Mouse (Mus musculus): Measurements from ENCODE around the gene Gab2.

Gab2 gene

DNA sequence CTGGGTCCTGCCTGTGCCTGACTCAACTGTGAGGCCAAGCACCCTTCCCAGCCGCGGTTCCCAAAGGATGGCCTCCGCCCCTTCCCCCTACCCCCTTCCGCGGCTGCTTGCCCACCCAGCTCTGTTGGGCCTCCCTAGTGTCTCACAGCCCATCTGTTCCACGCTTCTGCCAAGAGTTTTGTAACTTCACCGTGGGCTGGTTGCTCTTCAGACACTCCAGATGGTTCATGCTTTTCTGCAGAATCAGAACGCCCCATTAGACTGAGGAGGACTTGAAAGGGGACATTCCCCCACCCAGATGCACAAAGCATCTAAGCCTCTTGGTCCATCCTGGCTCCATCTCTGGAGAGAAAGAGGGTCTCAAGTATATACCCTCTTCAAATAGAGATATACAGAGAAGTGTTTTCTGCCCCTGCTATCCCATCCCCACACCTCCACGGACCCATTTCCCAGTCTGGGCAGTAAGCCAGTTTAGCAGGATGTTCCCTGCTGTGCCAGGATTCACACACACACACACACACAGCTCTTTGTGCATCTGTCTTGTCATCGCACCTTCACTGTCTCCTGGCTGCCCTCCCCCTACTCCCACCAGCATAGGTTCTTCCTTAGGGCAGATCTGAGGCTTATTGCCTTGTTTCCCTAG is 264.0 kb downstream of the Gab2 start:
- DNase-seq (ENCODE audit: low spot score in 2 of 2), result peak in 1 of 2 experiments; percentile 30

DNA sequence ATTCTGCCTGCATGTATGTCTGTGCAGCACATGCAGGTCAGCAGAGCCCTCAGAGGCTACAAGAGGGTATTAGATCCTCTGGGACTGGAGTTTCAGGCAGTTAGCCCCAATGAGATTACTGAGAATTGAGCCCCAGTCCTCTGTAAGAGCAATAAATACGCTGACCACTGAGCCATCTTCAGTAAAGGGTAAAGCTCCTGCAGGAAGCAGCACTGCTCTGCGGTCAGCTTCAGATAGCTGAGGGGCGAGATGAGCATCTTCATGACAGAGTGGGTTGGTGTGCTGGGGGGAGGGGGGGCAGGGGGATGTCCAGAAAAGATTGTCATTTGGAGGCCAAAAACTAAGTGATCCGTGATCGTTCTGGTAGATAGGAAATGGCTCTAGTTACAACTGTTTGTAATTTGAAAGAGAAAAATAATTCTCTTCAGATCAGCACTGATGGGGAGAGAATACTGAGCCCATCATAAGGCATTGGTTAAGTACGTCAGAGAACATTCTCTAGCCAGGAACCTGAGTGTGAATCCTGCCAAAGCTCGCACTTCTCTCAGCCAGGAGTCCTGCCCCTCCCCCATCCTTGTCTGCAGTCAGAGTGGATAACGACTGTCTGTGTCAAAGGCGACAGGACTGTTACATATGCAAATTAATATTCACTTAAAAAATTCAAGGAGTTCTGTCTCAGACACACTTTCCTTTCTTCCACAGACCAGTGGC is 264.9 kb downstream of the Gab2 start:
- no peak for DNase-seq (ENCODE audit: low spot score in 2 of 2)

DNA sequence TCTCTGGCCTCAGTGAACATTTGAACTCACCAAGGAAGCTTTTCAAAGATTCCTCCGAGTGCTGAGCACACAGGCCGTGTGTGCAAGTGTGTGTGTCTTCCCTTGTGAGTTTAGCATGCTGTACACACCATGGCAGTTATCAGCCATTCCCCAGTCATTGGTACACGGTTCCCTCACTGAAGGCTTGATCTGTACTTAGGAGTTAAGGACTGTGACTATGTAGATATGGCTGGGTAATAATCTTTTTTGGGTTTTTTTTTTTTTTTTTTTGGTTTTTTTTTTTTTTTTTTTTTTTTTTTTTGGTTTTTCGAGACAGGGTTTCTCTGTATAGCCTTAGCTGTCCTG is 265.4 kb downstream of the Gab2 start:
- DNase-seq (ENCODE audit: low spot score in 2 of 2), result no peak

DNA sequence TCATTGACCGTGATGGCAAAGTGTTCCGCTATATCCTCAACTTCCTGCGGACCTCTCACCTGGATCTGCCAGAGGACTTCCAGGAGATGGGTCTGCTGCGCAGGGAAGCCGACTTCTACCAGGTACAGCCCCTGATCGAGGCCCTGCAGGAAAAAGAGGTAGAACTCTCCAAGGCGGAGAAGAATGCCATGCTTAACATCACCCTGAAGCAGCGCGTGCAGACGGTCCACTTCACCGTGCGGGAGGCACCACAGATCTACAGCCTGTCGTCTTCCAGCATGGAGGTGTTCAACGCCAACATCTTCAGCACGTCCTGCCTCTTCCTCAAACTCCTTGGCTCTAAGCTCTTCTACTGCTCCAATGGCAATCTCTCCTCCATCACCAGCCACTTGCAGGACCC is 266.1 kb downstream of the Gab2 start:
- no peak for DNase-seq (ENCODE audit: low spot score in 2 of 2)

DNA sequence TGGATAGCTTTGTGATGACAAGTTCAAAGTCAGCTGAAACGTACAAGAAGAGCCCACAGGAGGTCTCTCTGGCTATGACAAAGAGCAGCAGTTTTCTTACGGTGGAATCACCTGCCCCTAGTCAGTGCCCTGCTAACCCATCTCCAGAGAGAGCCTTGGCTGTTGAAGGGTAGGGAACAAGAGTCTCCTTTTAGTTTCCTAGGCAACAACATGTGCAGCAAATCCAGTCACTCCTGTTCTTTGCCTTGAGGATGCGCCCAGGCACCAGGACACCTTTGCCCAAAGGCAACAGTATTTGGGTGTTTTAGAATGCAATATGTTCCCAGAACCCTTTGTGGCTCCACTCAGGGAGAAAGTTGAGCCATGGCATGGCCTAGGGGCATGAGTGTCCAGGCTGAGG is 266.9 kb downstream of the Gab2 start:
- DNase-seq (ENCODE audit: low spot score in 2 of 2), result no peak

DNA sequence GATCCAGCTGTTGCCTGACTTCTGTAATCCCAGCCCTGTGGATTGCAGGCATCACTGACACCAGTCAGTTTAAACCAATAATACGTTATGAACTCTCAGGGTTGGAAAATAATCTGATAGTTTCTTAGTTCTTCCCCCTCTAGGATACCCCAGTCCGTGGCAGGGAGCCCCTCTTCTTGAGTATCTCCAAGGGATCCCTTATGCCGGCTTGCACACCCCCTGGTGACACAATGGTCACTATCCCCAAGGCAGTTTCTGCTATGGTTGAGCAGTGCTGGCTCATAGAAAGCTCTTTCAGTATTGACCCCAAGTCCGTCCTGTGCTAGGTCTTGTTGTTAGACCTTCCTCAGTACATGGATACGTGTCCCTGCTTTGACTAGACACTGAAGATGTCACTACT is 267.4 kb downstream of the Gab2 start:
- no peak for DNase-seq (ENCODE audit: low spot score in 2 of 2)

DNA sequence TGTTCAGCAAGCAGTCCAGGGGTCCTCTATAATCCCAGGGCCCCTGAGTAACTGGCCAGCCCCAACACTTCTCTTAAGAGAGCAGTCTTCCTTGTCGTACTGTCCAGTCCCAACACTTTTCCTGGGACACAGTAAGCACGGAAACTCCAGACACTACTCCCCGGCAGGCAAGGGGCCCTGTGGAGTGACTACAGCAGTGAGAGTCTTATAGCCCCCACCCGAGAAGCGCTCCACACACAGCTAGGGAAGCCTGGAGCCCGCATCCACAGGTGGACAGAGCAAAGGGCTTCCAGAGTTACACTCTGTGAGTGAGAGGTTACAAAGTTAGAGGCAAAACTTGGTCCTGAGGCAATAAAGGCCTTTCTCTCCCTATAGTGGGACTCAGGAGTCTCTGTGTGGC is 268.1 kb downstream of the Gab2 start:
- no peak for DNase-seq (ENCODE audit: low spot score in 2 of 2)

DNA sequence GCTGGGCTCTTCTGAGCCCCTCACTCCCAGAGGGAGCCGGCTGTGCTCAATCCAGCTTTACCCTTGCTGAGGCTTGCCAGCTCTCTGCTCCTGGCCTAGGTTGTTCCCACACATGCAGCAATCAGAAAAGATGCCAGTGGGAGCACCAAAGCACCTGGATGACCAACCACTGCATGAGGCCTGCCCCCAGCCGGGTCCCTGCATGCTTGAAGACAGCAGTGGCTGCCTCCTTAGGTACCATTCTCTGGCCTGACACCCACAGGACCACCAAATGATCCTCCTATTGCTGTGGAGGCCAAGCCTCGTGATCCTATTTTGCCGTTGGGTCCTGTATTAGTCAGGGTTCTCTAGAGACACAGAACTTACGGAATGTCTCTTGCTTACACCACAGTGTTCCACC is 269.5 kb downstream of the Gab2 start:
- no peak for DNase-seq (ENCODE audit: low spot score in 2 of 2)

DNA sequence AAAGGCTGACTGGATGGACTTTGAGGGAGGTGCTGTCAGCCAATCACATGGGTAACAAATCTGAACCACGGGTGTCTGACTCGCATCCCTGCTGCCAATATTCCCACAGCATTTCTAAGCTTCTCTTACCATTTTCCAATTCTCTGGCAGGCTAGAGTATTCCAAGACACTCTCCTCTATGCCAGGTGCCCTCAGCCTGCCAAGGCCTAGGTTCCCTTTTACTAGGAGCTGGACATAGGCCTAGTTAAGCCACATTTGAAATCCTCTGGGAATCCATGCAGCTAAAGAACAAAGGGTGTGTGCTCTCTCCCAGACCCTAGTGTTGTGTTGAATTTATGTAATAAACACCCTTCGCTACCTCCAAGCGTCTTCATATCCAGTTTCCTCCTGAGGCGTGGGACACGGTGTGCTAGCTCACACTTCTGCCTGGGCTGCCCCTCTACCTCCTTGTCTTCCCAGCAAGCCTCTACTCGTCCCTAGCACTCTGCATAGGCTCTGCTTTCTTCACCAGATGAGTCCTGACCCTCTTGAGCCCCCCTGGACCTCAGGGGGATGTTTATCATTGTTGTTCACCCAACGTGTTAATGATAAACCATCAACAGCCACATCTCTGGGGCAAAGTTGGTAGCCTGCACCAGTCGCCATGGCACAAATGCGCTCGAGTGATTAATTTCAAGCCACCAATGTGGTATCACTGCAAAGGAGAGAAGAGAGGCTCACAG is 270.6 kb downstream of the Gab2 start:
- DNase-seq (ENCODE audit: low spot score in 2 of 2), result no peak

DNA sequence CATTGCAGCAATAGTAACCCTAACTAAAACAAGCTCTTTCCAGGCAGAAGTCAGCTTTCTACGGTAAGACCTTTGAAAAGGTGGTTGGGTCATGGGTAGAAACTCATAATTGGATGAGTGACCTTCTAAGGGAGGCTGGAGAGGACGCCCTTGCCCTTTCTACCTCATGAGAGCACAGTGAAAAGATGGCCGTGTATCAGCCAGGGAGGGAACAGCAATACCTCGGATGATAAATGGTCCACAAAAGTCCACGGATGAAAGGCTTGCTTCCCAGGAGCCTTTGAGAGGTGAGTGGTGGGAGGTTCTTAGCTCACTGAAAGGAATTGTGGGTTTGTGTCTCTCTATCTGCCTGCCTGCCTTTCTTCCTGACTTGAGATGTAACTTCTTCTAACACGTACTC is 272.0 kb downstream of the Gab2 start:
- no peak for DNase-seq (ENCODE audit: low spot score in 2 of 2)

DNA sequence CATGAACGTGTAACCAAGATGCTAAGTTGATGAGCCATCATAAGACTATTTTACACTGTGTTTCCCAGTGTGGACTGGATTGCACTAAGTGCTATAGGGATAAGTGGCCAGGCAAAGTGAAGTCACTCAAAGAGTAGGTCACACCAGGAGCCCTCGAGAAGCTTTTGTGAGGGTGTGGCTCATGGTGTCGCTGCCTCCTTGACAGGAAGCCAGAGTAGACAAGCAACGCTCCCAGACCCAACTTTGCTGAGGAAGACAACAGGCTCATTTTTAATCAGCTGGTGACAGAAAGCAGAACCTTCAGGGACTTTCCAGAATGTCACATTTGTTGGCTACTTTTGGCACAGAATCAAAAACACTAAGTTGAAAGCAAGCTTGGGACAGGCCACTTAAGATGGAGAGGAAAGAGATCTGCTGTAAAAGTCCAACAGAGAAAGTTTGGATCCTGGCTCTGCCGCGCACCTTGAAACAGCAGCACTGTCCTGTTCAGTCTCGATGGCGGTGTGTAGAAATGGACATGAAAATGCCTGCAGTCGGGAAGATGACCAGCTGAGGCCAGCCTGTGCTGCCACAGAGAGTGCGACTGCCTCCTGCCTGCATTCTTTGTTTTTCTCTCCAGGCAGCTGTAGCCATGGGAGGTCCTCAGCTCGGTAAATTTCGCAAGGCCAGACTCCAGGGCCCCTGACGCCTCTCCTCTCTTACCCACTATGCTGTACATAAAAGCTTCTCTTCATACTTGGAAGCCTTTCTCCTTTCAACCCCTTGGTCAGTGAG is 273.9 kb downstream of the Gab2 start:
- DNase-seq (ENCODE audit: low spot score in 2 of 2), result no peak

DNA sequence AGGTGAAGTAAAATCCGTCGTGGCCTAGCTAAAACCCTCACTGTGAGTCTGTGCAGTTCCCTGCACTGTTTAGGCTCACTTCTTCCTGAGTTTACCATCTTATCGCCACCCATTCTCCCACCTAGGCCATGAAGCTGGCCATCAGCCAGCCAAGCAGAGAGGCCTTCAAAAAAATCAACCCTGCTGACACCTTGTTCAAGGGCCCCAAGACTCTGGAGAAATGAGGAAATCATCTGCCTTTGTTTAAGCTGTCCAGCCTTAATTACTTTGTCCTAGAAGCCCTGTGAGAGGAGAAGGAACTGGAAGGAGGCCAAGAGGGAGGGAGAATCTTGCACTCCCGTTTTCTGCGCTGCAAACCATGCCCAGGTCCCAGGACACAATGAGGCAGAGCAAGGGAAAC is 274.9 kb downstream of the Gab2 start:
- no peak for DNase-seq (ENCODE audit: low spot score in 2 of 2)

DNA sequence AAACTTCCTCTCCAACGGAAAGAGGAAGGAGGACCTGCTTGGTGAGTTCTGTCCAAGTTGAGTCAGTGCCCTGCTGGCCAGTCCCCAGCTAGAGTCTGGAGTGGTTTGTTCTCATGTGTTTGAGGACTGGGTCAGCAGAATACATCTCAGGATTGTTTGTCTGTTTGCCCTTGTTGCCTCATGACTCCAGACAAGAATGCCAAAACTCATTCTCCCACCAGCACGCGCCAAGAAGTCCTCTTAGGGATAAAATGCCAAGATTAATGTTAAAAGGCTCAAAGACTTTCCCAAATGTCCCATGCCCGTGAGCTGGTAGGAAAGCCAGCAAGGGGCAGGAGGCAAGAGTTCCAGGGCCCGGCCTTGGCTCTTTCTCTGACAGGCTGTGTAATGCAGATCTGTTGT is 275.5 kb downstream of the Gab2 start:
- DNase-seq (ENCODE audit: low spot score in 2 of 2), result peak; percentile 38 to 77

DNA sequence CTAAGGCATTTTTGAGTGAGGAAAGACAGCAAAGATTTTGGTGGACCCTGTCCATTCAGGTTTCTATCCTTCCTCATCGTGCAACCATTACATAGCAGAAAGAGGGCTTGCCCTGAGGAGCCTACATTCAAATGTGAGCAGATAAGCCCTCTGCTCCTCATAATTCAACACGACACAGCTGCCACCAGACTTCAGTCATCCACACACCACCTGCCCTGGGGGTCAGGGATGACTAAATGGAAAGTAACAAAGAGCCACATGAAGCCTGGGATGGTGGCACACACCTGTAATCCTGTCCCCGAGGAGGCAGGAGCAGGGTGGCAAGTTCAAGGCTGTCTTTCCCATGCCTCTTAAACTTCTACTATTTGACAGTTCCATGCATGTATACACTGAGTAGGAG is 276.5 kb downstream of the Gab2 start:
- DNase-seq (ENCODE audit: low spot score in 2 of 2), result no peak

DNA sequence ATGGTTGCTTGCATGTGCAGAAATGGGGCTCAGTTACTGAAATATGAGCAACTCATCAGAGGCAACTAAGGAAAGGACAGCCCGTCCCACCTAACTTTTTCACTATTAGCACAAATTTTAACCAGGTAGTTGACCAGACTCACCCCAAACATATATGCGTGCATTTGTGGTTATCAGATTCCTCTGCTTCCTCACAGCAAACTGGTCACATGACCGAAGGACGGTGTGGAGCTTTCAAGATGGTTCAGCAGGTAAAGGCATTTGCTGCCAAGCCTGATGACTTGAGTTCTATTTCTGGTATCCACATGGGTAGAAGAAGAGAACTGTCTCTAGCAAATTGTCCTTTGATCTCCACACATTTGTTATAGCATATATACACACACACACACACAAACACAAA is 277.0 kb downstream of the Gab2 start:
- DNase-seq (ENCODE audit: low spot score in 2 of 2), result no peak
